Mouse (Mus musculus): ENCODE measurements at regions not wholly inside any gene's neighbourhood (a gene's known extent, or its start where the extent isn't known, plus 50 kb on each side); places are given as distances from the start of the nearest gene placed in this dataset.

GRCm38 (mm10) chr9:68188921-68189320, 348.7 kb downstream of the Vps13c start:
- Histone ChIP-seq H3K4me2 (ENCODE audit: insufficient read depth, low read depth, poor library complexity, severe bottlenecking) (no peak overlapping the region), H3K27ac (ENCODE audit: insufficient read depth, low read depth) (no peak overlapping the region), H3K9ac (ENCODE audit: insufficient read depth, low read depth) (no peak overlapping the region), H3K79me2 (replicated peaks; ENCODE audit: control insufficient read depth, extremely low read depth, insufficient read depth, poor library complexity, severe bottlenecking) (no peaks in the 10 kb centered on the region), H3K27me3 (replicated peaks) (no peaks in the 10 kb centered on the region), H3K4me3 (replicated peaks in 1 of 3; ENCODE audit: low read depth in 2 of 3, low read length in 2 of 3, poor library complexity in 1 of 3) (no peak overlapping the region), H3K4me1 (ENCODE audit: control insufficient read depth in 1 of 2, insufficient read depth in 2 of 2) (no peaks in the 10 kb centered on the region), H3K9me3 (replicated peaks; ENCODE audit: low read length) (peaks cover 34% of the 10 kb centered on the region), H3K36me3 (replicated peaks in 1 of 2; ENCODE audit: control insufficient read depth in 1 of 2, insufficient read depth in 1 of 2, low read length in 1 of 2) (no peaks in the 10 kb centered on the region)
- dilution Hi-C loops (cut with MboI; ENCODE audit: extremely low pct_ligation_motif_present, extremely low pct_unique_long_range_greater_than_20kb, low sequenced_read_pairs), result no loop called here
- DNase-seq (ENCODE audit: extremely low read depth), result no peak
- in situ Hi-C loops (cut with MboI; ENCODE audit: low pct_ligation_motif_present, low pct_unique_long_range_greater_than_20kb, low sequenced_read_pairs), result no loop called here
- TF ChIP-seq MXI1 (IDR thresholded peaks at IDR 0.05; ENCODE audit: low read depth, low read length) (no peak), POLR2AphosphoS2 (IDR thresholded peaks at IDR 0.05; ENCODE audit: low read depth, low read length) (no peak), POLR2A (IDR thresholded peaks at IDR 0.05; ENCODE audit: low read depth, low read length) (no peak), ZMIZ1 (IDR thresholded peaks at IDR 0.05; ENCODE audit: low read depth, low read length) (no peak), JUN (IDR thresholded peaks at IDR 0.05; ENCODE audit: insufficient read depth, low read depth, low read length) (no peak), BHLHE40 (IDR thresholded peaks at IDR 0.05; ENCODE audit: low read depth, low read length) (no peak), CHD1 (IDR thresholded peaks at IDR 0.05; ENCODE audit: low read depth, low read length) (no peak), E2F4 (IDR thresholded peaks at IDR 0.05; ENCODE audit: insufficient replicate concordance, low read depth, low read length) (no peak), TCF12 (IDR thresholded peaks at IDR 0.05; ENCODE audit: low read depth, low read length) (no peak), RCOR1 (conservative IDR thresholded peaks at IDR 0.05; ENCODE audit: low read depth, low read length) (no peak), JUND (conservative IDR thresholded peaks at IDR 0.05; ENCODE audit: low read depth, low read length) (no peak), MYC (IDR thresholded peaks at IDR 0.05; ENCODE audit: low read depth, low read length) (no peak), TBP (conservative IDR thresholded peaks at IDR 0.05; ENCODE audit: low read depth, low read length) (no peak), ELF1 (IDR thresholded peaks at IDR 0.05; ENCODE audit: low read depth, low read length) (no peak), GABPA (IDR thresholded peaks at IDR 0.05; ENCODE audit: insufficient replicate concordance, low read depth, low read length) (no peak), MAX (IDR thresholded peaks at IDR 0.05; ENCODE audit: low read length) (no peak), HCFC1 (IDR thresholded peaks at IDR 0.05; ENCODE audit: low read depth, low read length) (no peak)

DNA sequence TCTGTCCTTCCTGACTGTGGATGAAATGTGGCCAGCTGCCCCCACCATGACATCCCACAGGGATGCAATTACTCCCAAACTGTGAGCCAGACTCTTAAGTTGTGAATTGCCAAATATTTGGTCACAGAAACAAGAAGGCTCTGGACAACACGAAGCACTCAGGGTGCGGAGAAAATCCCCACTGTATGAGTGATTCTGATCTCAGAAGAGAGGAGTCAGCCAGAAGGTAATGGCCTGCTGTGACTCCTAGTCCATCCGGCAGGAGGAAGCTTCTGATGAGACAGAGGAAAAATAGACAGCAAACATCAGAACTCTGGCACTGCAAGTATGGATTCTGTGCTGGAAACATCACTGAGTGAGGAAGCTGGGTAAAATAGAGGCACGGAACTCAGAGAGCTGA, 359.6 kb downstream of the Vps13c start:
- dilution Hi-C loops (cut with MboI; ENCODE audit: extremely low pct_ligation_motif_present, extremely low pct_unique_long_range_greater_than_20kb, low sequenced_read_pairs), result no loop called here
- Histone ChIP-seq H3K4me2 (ENCODE audit: insufficient read depth, low read depth, poor library complexity, severe bottlenecking) (no peak overlapping the region), H3K4me3 (replicated peaks in 1 of 3; ENCODE audit: low read depth in 2 of 3, low read length in 2 of 3, poor library complexity in 1 of 3) (no peak overlapping the region), H3K9me3 (replicated peaks; ENCODE audit: low read length) (peaks cover 45% of the 10 kb centered on the region), H3K27ac (ENCODE audit: insufficient read depth, low read depth) (no peak overlapping the region), H3K36me3 (replicated peaks in 1 of 2; ENCODE audit: control insufficient read depth in 1 of 2, insufficient read depth in 1 of 2, low read length in 1 of 2) (no peaks in the 10 kb centered on the region), H3K9ac (ENCODE audit: insufficient read depth, low read depth) (no peak overlapping the region), H3K4me1 (ENCODE audit: control insufficient read depth in 1 of 2, insufficient read depth in 2 of 2) (no peaks in the 10 kb centered on the region), H3K27me3 (replicated peaks) (no peaks in the 10 kb centered on the region), H3K79me2 (replicated peaks; ENCODE audit: control insufficient read depth, extremely low read depth, insufficient read depth, poor library complexity, severe bottlenecking) (no peaks in the 10 kb centered on the region)
- TF ChIP-seq TCF12 (IDR thresholded peaks at IDR 0.05; ENCODE audit: low read depth, low read length), result no peak
- TF ChIP-seq MAZ (IDR thresholded peaks at IDR 0.05; ENCODE audit: low read depth, low read length), result no peak
- TF ChIP-seq CTCF (conservative IDR thresholded peaks at IDR 0.05 in 1 of 2, IDR thresholded peaks at IDR 0.05 in 1 of 2; ENCODE audit: low read depth in 2 of 2, low read length in 2 of 2), result no peak
- no peak for TF ChIP-seq IRF4 (IDR thresholded peaks at IDR 0.05; ENCODE audit: low read depth, low read length)
- no peak for TF ChIP-seq MEF2A (IDR thresholded peaks at IDR 0.05; ENCODE audit: borderline replicate concordance, low read depth, low read length)
- TF ChIP-seq BHLHE40 (IDR thresholded peaks at IDR 0.05; ENCODE audit: low read depth, low read length), result no peak
- no peak for TF ChIP-seq JUN (IDR thresholded peaks at IDR 0.05; ENCODE audit: insufficient read depth, low read depth, low read length)
- no peak for TF ChIP-seq PAX5 (IDR thresholded peaks at IDR 0.05; ENCODE audit: low read length)
- TF ChIP-seq EP300 (IDR thresholded peaks at IDR 0.05; ENCODE audit: low read length), result no peak
- no peak for TF ChIP-seq E2F4 (IDR thresholded peaks at IDR 0.05; ENCODE audit: insufficient replicate concordance, low read depth, low read length)
- no peak for TF ChIP-seq GABPA (IDR thresholded peaks at IDR 0.05; ENCODE audit: insufficient replicate concordance, low read depth, low read length)
- TF ChIP-seq ZC3H11A (IDR thresholded peaks at IDR 0.05; ENCODE audit: low read depth, low read length), result no peak
- no peak for TF ChIP-seq ETS1 (conservative IDR thresholded peaks at IDR 0.05; ENCODE audit: low read depth, low read length)
- TF ChIP-seq KAT2A (IDR thresholded peaks at IDR 0.05; ENCODE audit: insufficient replicate concordance, low read length), result no peak
- TF ChIP-seq HCFC1 (IDR thresholded peaks at IDR 0.05; ENCODE audit: low read depth, low read length), result no peak
- TF ChIP-seq TBP (conservative IDR thresholded peaks at IDR 0.05; ENCODE audit: low read depth, low read length), result no peak
- no peak for TF ChIP-seq SMC3 (IDR thresholded peaks at IDR 0.05; ENCODE audit: low read depth, low read length)
- no peak for TF ChIP-seq MAX (IDR thresholded peaks at IDR 0.05; ENCODE audit: low read length)
- TF ChIP-seq SIN3A (IDR thresholded peaks at IDR 0.05; ENCODE audit: low read length), result no peak
- no peak for TF ChIP-seq USF1 (IDR thresholded peaks at IDR 0.05; ENCODE audit: low read depth, low read length)
- in situ Hi-C loops (cut with MboI; ENCODE audit: low pct_ligation_motif_present, low pct_unique_long_range_greater_than_20kb, low sequenced_read_pairs), result no loop called here
- DNase-seq (ENCODE audit: extremely low read depth), result no peak
